Comparison of ENCODE assay signal across 23 mouse cellular contexts in genomic region chr2:27713378-27713777, GRCm38 (mm10). TPM values are rescaled to one million over a fixed set of nuclear protein-coding genes. Genes with fewer than 3 reads are reported as not detected.
A peak's percentile ranks its signal among the peaks of the same experiment; 100 is the strongest.
DNase-seq lines count a peak whose midpoint lies in the region; ATAC-seq and TF ChIP-seq lines count a peak whose summit lies in the region.
"Had no signal": no experiment of that assay in that cellular context is flagged by ENCODE, and none has a peak within 500 bp of the region (broad histone marks: within the 10 kb centered on the region; RNA-seq: fewer than 3 reads in every experiment).

No protein-coding gene starts in this region.

- no peak for DNase-seq in heart, embryonic 10.5 days (ENCODE audit: low spot score)
- DNase-seq in heart, postnatal 36 days: no peak
- DNase-seq in heart, postnatal 10 days: no peak
- DNase-seq in liver, adult 2 months (ENCODE audit: extremely low read depth, low read depth, low spot score): no peak
- no peak for DNase-seq in thymus, postnatal 25 days
- DNase-seq: cerebellum, adult 18-20 months; cerebellum, postnatal 14 days; forebrain, postnatal 0 days; kidney, adult 11 months; kidney, postnatal 36 days; retina, postnatal 1 day; right cerebral cortex, postnatal 25 days; thymus, adult 18-20 months had no signal

- H3K4me3 ChIP-seq in heart, embryonic 10.5 days: no peak overlapping the region
- no peak overlapping the region for H3K4me3 ChIP-seq in heart, embryonic 16.5 days (ENCODE audit: low read length)
- H3K4me3 ChIP-seq in liver, adult 2 months (ENCODE audit: insufficient read depth, low read depth, low read length): no peak overlapping the region
- no peak overlapping the region for H3K4me3 ChIP-seq in liver, embryonic 16.5 days (ENCODE audit: low read depth, low read length)
- H3K4me3 ChIP-seq: embryonic facial prominence, embryonic 12.5 days; hindbrain, embryonic 15.5 days; kidney, embryonic 15.5 days; midbrain, embryonic 10.5 days; myocyte; neural tube, embryonic 13.5 days had no signal

- no peak for TF ChIP-seq CTCF in liver, adult 2 months (IDR thresholded peaks at IDR 0.05; ENCODE audit: low read depth, low read length)

- H3K27me3 ChIP-seq in heart, embryonic 10.5 days (ENCODE audit: insufficient read depth, poor library complexity, severe bottlenecking): peaks cover 24% of the 10 kb centered on the region; the same call in 1 of the 2 replicates
- no peaks in the 10 kb centered on the region for H3K27me3 ChIP-seq in heart, embryonic 16.5 days (ENCODE audit: control insufficient read depth, insufficient read depth, low read length)
- H3K27me3 ChIP-seq in liver, adult 2 months (ENCODE audit: control insufficient read depth, insufficient read depth, low read length): no peaks in the 10 kb centered on the region
- H3K27me3 ChIP-seq in liver, embryonic 16.5 days (ENCODE audit: control insufficient read depth, insufficient read depth, low read depth, low read length): no peaks in the 10 kb centered on the region
- H3K27me3 ChIP-seq: embryonic facial prominence, embryonic 12.5 days; hindbrain, embryonic 15.5 days; kidney, embryonic 15.5 days; neural tube, embryonic 13.5 days had no signal

- no peak for TF ChIP-seq POLR2A in liver, adult 2 months (IDR thresholded peaks at IDR 0.05; ENCODE audit: extremely low read depth, insufficient read depth, low read length)

- peaks cover 98% of the 10 kb centered on the region for H3K79me2 ChIP-seq in liver, adult 2 months (ENCODE audit: control insufficient read depth, insufficient read depth, low read length)

- peak overlapping the region; percentile 10; the same call in 1 of the 2 replicates for H3K4me2 ChIP-seq in heart, embryonic 16.5 days (ENCODE audit: low read depth, low read length)
- H3K4me2 ChIP-seq in liver, embryonic 16.5 days (ENCODE audit: low read depth, low read length): peak overlapping the region; percentile 31
- H3K4me2 ChIP-seq: embryonic facial prominence, embryonic 12.5 days; hindbrain, embryonic 15.5 days; kidney, embryonic 15.5 days; neural tube, embryonic 13.5 days had no signal

- H3K4me1 ChIP-seq in heart, embryonic 10.5 days: peaks cover 97% of the 10 kb centered on the region
- peaks cover 79% of the 10 kb centered on the region for H3K4me1 ChIP-seq in heart, embryonic 16.5 days (ENCODE audit: control insufficient read depth, insufficient read depth, low read length)
- H3K4me1 ChIP-seq in liver, adult 2 months (ENCODE audit: control insufficient read depth, insufficient read depth, low read length): peaks cover 91% of the 10 kb centered on the region
- peaks cover 63% of the 10 kb centered on the region for H3K4me1 ChIP-seq in liver, embryonic 16.5 days (ENCODE audit: control insufficient read depth, low read depth, low read length)

- peak overlapping the region; percentile 7 for H3K27ac ChIP-seq in heart, embryonic 10.5 days
- H3K27ac ChIP-seq in heart, embryonic 16.5 days (ENCODE audit: low read length): peak overlapping the region; percentile 41; the same call in 1 of the 2 replicates
- no peak overlapping the region for H3K27ac ChIP-seq in liver, adult 2 months (replicated peaks; ENCODE audit: insufficient read depth, low read depth, low read length)
- H3K27ac ChIP-seq in liver, embryonic 16.5 days (ENCODE audit: low read length): no peak overlapping the region; the same call in 1 of the 2 replicates
- H3K27ac ChIP-seq: embryonic facial prominence, embryonic 12.5 days; hindbrain, embryonic 15.5 days; kidney, embryonic 15.5 days; midbrain, embryonic 10.5 days; neural tube, embryonic 13.5 days had no signal

- H3K36me3 ChIP-seq in heart, embryonic 10.5 days: no peaks in the 10 kb centered on the region
- no peaks in the 10 kb centered on the region for H3K36me3 ChIP-seq in heart, embryonic 16.5 days (ENCODE audit: control insufficient read depth, insufficient read depth)
- H3K36me3 ChIP-seq in liver, adult 2 months (ENCODE audit: control insufficient read depth, insufficient read depth, low read length): peaks cover 7% of the 10 kb centered on the region; the same call in 1 of the 2 replicates
- no peaks in the 10 kb centered on the region for H3K36me3 ChIP-seq in liver, embryonic 16.5 days (ENCODE audit: control insufficient read depth, insufficient read depth)
- H3K36me3 ChIP-seq: embryonic facial prominence, embryonic 12.5 days; hindbrain, embryonic 15.5 days; kidney, embryonic 15.5 days; midbrain, embryonic 10.5 days; neural tube, embryonic 13.5 days had no signal

- WGBS in heart, embryonic 10.5 days: 77% methylated on average over 3 of the region's 3 CpGs
- 83% methylated on average over 3 of the region's 3 CpGs for WGBS in heart, embryonic 16.5 days
- WGBS in liver, adult 2 months: 83% methylated on average over 3 of the region's 3 CpGs
- 39% methylated on average over 3 of the region's 3 CpGs for WGBS in liver, embryonic 16.5 days (ENCODE audit: insufficient replicate concordance)

- intact Hi-C loops in heart, postnatal 36 days (cut with DNase I): no loop called here
- intact Hi-C loops in heart, postnatal 10 days (cut with DNase I): no loop called here

- ATAC-seq in heart, embryonic 16.5 days (replicated peaks; ENCODE audit: extremely low read depth, insufficient read depth, low FRiP score): no peak
- ATAC-seq in liver, embryonic 16.5 days (ENCODE audit: low read depth): peak; percentile 37; the same call in 1 of the 2 replicates
- ATAC-seq in CD4-positive, CD25-positive, alpha-beta regulatory T cell, adult 4 months: no peak
- ATAC-seq: forebrain, postnatal 0 days; midbrain, embryonic 16.5 days had no signal

- no peak overlapping the region for H3K9ac ChIP-seq in heart, embryonic 16.5 days (ENCODE audit: low read length)
- H3K9ac ChIP-seq in liver, adult 2 months (ENCODE audit: low read depth, low read length): peak overlapping the region; percentile 16; the same call in 1 of the 2 replicates
- no peak overlapping the region for H3K9ac ChIP-seq in liver, embryonic 16.5 days (ENCODE audit: low read depth, low read length)
- H3K9ac ChIP-seq: embryonic facial prominence, embryonic 12.5 days; forebrain, postnatal 0 days; hindbrain, embryonic 15.5 days; kidney, embryonic 15.5 days; neural tube, embryonic 13.5 days had no signal

- H3K9me3 ChIP-seq in heart, embryonic 10.5 days: no peaks in the 10 kb centered on the region
- H3K9me3 ChIP-seq in heart, embryonic 16.5 days (replicated peaks; ENCODE audit: control insufficient read depth, low read length): no peaks in the 10 kb centered on the region
- no peaks in the 10 kb centered on the region for H3K9me3 ChIP-seq in liver, embryonic 16.5 days (replicated peaks; ENCODE audit: control insufficient read depth, low read length)
- H3K9me3 ChIP-seq: embryonic facial prominence, embryonic 12.5 days; hindbrain, embryonic 15.5 days; kidney, embryonic 15.5 days; midbrain, embryonic 10.5 days; neural tube, embryonic 13.5 days had no signal

RNA-seq across cellular contexts. Expression of gene Rxra, which starts 37.1 kb away (rescaled TPM):
- 6.4 and 8.0 TPM in 2 replicates for polyA plus RNA-seq in heart, embryonic 10.5 days (2016; fragmentation: Nextera tagmentation; extraction: Ambion mirVana)
- 10 to 100 TPM; 52.8 to 53.8 TPM for total RNA-seq in heart, postnatal 36 days (2021)
- 6.6 and 8.4 TPM in 2 replicates for polyA plus RNA-seq in heart, embryonic 16.5 days (2015; fragmentation: Nextera tagmentation; extraction: Ambion mirVana)
- 10 to 100 TPM; 38.6 to 42.5 TPM for total RNA-seq in heart, postnatal 10 days (2021)
- total RNA-seq in liver, adult 2 months (2014; rRNA removed): 108 and 124 TPM in 2 replicates
- polyA plus RNA-seq in liver, adult 2 months (2012; rRNA removed): 303 and 313 TPM in 2 replicates
- polyA plus RNA-seq in liver, embryonic 16.5 days (2015; fragmentation: Nextera tagmentation; extraction: Ambion mirVana): 4.9 and 5.5 TPM in 2 replicates
- 1 to 10 TPM; 3.3 to 7.8 TPM for polyA plus RNA-seq in CD4-positive, CD25-positive, alpha-beta regulatory T cell, adult 4 months (2017; shearing (Covaris generic))

Comparison
In these comparisons a context has a peak if more than half of its experiments do, and no peak if none do; other contexts are left out.
1. RNA of gene Rxra, which starts 37.1 kb away (polyA plus RNA-seq): 303 to 313 TPM in liver, adult 2 months; 6.4 to 8.0 TPM in heart, embryonic 10.5 days, 3.3 to 7.8 TPM in CD4-positive, CD25-positive, alpha-beta regulatory T cell, adult 4 months, 6.6 to 8.4 TPM in heart, embryonic 16.5 days and 4.9 to 5.5 TPM in liver, embryonic 16.5 days; every median in the first group is over 10 times any median in the second.
2. H3K27ac ChIP-seq: peak in heart, embryonic 10.5 days (single experiment) and heart, embryonic 16.5 days (single experiment); none in liver, adult 2 months (single experiment) and liver, embryonic 16.5 days (single experiment).